Mouse (Mus musculus) ES-E14 (cell line): ENCODE results near the gene Ppp1r14b.

Experiments
- CHD2 ChIP-seq: IDR thresholded peaks from 2 replicates; pipeline ENCODE4 v1.6.1; 2014; ENCODE audit warnings: mild to moderate bottlenecking, low read depth, low read length, inconsistent platforms
- HCFC1 ChIP-seq: IDR thresholded peaks from 2 replicates; pipeline ENCODE4 v1.6.1; 2012; ENCODE audit warnings: low read length, inconsistent platforms, borderline replicate concordance; ENCODE audit not compliant: insufficient read depth
- MAFK ChIP-seq: IDR thresholded peaks from 2 replicates; pipeline ENCODE4 v1.6.1; 2014; ENCODE audit warnings: mild to moderate bottlenecking, low read depth, low read length, inconsistent platforms; ENCODE audit not compliant: insufficient read depth
- ZC3H11A ChIP-seq: IDR thresholded peaks from 2 replicates; pipeline ENCODE4 v1.6.1; 2012; ENCODE audit warnings: low read depth, mild to moderate bottlenecking, inconsistent platforms, low read length, borderline replicate concordance
- ZNF384 ChIP-seq: IDR thresholded peaks from 2 replicates; pipeline ENCODE4 v1.6.1; 2012; ENCODE audit warnings: low read depth, low read length, inconsistent platforms

DNA sequence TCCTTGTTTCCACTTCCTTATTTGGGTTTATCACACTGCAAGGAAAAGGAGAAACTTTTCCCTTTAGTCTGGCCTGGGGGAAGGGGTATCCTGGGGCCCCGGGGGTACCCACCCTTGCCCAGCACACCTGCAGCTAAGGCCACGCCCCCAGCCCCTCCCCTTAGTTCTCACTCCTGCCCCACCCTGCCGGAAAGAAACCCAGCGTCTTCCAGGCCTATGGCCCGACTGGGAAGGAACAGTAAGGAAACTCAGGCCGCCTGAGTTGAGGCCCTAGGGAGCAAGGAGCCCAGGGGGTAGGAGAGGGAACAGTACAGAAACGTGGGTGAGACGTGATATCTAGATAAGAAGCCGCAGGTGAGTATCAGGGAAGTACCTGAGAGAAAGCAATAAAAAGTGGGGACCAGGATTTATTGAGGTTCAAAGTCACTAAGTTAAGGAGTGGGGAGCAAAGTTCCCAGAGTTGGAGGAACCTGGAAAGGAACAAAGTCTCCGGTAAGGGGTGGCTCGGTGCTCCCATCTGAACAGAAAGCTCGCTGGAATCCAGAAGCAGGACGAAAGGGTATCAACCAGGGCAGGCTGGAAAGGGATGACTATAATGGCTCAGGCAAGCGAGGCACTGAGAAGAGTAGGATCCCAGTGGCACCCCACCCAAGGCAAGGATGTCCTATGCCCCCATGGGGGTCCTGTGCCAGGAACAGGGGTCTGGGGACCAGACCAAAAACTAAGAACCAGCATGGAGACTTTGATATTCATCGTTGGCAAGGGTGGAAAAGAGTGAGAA is 6.1 kb upstream of the Ppp1r14b start:
- no peak for TF ChIP-seq ZNF384
- no peak for TF ChIP-seq ZC3H11A
- no peak for TF ChIP-seq MAFK
- no peak for TF ChIP-seq CHD2
- TF ChIP-seq HCFC1, result no peak
